Mouse (Mus musculus): ENCODE results near the gene Olfr221. TPM values are rescaled to one million over a fixed set of nuclear protein-coding genes. Genes with fewer than 3 reads are reported as not detected.
"Not testable (repeated sequence)": the region's sequence is repeated elsewhere in the genome, so short reads cannot be mapped to it uniquely, and the experiment has no call there.

Olfr221 gene
- not detected in 2 replicates for total RNA-seq (2017)

- ATAC-seq (ENCODE audit: extremely low read depth, insufficient number of reproducible peaks, low FRiP score, poor library complexity, severe bottlenecking), result not testable (repeated sequence)
Observed at GRCm38 (mm10) chr14:52042359-52042758, at the start of gene Olfr221. Gene Olfr221 (minus strand): TSS chr14:52042459.

DNA sequence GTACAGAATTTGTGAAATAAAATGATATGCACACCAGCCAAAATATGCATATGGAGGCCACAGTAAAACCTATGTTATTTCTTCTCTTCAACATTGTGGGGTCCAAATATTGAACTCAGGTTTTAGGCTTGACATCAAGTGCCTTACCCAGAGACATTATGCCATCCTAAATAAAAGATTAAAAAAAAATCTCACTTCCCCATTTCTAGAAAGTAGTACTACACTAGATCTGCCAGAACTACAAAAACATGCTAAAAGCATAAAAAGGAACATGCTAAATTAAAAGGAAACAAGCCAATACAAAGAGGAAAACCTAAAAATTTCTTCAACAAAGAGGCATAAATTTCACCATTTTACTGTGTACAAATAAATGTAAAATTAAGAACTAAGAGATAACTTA lies 40.8 kb upstream of the Olfr221 start:
- 0 out of 2 replicates have a peak, but pooled peaks have one; percentile 19 for ATAC-seq (ENCODE audit: extremely low read depth, insufficient number of reproducible peaks, low FRiP score, poor library complexity, severe bottlenecking)

DNA sequence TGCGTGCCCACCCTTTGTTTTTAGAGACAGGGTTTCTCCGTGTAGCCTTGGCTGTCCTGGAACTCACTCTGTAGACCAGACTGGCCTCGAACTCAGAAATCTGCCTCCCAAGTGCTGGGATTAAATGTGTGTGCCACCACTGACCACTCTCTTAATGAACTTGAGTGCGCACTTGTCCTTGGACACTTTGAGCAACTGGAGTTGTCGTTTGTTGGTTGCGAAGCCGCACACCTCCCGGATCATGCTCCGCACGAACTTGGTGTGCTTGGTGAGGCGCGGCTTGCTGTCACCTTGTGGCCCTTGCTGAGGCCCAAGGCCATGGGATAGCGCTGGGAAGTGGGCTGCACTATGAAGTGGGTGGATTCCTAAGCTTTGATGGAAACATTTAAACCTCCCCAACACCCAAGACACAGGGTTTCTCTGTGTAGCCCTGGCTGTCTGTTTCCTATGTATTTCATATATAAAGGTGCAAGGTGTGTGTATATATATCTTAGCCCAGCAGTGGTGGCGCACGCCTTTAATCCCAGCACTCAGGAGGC lies 29.4 kb upstream of the Olfr221 start:
- ATAC-seq (ENCODE audit: extremely low read depth, insufficient number of reproducible peaks, low FRiP score, poor library complexity, severe bottlenecking), result no peak

DNA sequence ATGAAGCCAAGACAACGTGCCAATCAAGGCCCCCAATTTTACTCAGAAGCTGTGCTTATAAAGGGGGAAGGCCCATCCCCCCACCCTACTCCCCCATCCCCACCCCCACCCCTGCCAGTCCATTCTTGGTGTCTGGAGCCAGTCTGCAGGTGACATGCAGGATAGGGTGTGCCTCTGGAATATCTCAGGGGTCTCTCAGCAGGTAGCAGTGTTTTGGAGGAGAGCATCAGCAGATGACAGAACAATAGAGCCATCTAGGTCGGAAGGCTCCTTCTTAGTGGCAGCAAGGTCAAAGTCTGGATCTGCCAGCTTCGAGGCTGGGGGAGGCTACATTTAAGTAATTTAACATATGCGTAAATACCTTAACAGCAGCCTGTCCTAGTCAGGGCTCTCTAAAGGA lies 23.9 kb upstream of the Olfr221 start:
- ATAC-seq (ENCODE audit: extremely low read depth, insufficient number of reproducible peaks, low FRiP score, poor library complexity, severe bottlenecking), result no peak

GRCm38 (mm10) chr14:52061798-52062197 lies 19.5 kb upstream of the Olfr221 start:
- no peak for ATAC-seq (ENCODE audit: extremely low read depth, insufficient number of reproducible peaks, low FRiP score, poor library complexity, severe bottlenecking)

DNA sequence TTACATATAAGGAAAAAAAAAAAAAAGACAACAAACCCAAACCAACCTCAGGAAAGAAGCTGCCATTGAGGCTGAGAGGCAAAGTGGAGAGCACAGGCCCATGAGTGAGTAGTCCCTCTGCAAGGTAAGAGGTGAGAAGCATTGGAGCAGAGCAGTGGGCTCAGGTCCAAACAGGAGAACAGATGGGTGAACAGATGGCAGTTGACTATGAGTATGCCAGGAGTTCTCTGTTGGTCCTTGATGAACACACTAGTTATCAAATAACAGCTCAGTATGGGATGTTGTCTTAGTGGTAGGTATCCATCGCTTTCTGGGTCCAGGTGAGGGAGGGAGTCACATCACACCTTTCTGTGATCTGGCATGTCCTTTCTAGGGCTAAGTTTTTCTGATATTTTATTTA lies 18.5 kb upstream of the Olfr221 start:
- ATAC-seq (ENCODE audit: extremely low read depth, insufficient number of reproducible peaks, low FRiP score, poor library complexity, severe bottlenecking), result no peak

GRCm38 (mm10) chr14:52059982-52060381 lies 17.7 kb upstream of the Olfr221 start:
- no peak for ATAC-seq (ENCODE audit: extremely low read depth, insufficient number of reproducible peaks, low FRiP score, poor library complexity, severe bottlenecking)

DNA sequence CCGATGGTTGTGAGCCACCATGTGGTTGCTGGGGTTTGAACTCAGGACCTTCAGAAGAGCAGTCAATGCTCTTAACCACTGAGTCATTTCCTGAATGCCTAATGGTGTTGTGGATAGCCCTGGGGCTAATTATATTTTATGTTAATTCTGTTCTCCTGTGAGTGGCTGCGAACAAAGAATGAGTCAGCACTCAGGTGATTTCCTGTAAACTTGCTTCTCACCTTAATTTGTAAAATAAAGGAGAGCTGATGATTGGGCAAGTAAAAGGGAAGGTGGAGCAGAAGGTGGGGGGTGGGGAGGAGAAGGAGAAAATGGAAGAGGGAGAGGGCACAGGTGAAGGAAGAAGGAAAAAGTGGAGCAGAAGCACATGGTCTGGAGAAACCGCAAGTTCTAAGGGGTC lies 10.5 kb upstream of the Olfr221 start:
- ATAC-seq (ENCODE audit: extremely low read depth, insufficient number of reproducible peaks, low FRiP score, poor library complexity, severe bottlenecking), result not testable (repeated sequence)

DNA sequence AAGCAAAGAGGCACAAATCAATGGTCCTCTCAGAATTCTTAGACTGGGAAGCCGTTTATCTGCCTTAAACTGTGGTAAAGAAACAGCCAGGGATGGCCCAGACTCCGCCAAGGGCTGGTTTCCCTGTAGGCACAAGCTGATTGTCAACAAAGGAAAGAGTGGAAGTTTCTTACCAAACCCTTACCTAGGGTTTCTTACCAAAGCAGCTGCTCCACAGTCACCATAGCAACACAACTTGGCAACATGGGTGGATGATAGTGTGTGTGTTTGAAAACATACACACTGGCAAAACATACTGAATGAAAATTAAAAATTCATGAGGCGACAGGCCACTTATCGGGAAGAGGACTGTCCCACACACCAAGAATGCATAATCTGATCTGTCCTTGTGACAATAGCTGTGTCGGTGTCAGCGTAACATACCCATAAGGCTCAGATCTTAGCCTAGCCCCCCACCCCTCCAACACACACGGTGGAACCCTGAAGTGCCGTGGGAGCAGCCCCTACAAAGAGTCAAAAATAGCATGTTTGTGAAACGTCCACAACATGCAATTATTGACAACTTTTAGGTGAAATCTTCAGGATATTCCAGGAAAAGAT lies 3.8 kb upstream of the Olfr221 start:
- no peak for ATAC-seq (ENCODE audit: extremely low read depth, insufficient number of reproducible peaks, low FRiP score, poor library complexity, severe bottlenecking)

DNA sequence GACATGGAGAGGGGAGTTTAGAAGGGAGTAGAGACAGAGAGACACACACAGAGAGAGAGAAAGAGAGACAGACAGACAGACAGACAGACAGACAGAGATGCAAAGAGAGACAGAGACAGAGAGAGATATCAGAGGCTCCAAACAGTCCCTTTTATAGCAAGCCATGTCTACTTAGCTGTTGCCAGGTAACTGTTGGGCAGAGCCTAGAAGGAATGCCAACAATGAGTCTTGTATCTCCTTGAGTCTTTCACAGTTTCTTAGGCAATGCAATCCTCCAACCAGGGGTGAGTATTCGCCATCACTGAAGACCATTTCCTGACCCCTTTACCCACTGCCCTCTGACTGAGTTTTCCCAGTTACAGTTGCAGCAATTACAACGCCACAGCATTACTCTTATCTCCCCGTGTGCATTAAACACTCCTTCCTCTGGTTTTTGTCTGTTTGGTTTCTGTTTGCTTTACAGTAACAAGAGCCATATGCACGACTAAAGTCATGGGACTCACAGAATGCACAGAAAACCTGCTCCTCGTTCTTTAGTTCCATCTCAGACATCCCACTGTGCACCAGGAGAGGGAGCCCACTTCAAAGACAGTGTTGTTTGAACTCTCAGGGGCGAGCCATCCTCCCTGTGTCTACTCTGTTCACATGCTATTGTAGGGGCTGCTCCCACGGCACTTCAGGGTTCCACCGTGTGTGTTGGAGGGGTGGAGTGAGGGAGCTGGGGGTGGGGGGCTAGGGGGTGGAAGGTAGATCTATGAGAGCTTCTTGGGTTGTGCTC lies 2.8 kb upstream of the Olfr221 start:
- no peak for ATAC-seq (ENCODE audit: extremely low read depth, insufficient number of reproducible peaks, low FRiP score, poor library complexity, severe bottlenecking)

GRCm38 (mm10) chr14:52043446-52043845 lies 1.2 kb upstream of the Olfr221 start:
- no peak for ATAC-seq (ENCODE audit: extremely low read depth, insufficient number of reproducible peaks, low FRiP score, poor library complexity, severe bottlenecking)

DNA sequence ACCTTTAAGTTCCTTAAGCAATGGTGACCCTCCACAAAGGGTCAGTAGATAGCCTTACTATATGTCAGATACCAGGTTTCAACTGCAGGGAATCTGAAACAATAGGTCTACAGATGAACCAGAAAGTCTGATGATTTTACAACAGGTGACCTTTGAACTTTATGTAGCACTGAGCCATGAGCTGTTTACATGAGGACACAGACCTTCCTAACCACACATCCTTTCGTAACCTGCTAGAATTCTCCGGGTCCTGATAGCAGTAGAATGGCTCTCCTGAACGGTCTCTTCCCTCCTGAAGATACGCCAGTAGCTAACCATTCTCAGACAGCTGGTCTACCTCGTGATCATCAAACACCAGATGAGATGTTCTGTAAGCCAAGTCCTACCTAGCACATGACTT lies 2.9 kb downstream of the Olfr221 start:
- no peak for ATAC-seq (ENCODE audit: extremely low read depth, insufficient number of reproducible peaks, low FRiP score, poor library complexity, severe bottlenecking)

GRCm38 (mm10) chr14:52035926-52036325 lies 6.3 kb downstream of the Olfr221 start:
- no peak for ATAC-seq (ENCODE audit: extremely low read depth, insufficient number of reproducible peaks, low FRiP score, poor library complexity, severe bottlenecking)

DNA sequence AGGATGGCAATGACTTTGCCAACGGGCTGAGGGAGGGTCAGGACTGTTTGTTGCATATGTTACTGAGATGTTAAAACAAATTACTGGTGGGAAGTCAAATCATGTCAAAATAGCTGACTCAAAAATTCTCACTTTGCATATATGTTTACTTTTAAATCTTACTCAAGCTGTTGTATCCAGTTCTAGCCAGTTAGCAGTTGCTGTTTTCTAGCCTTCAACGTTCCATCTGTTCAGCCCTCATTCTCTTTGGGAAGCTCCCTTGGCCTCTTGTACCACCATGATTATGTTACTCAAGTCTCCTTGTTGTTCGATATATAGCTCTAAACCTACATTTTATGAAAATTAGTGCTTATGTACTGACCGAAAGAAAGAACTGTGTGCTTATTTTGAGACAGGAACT lies 15.9 kb downstream of the Olfr221 start:
- no peak for ATAC-seq (ENCODE audit: extremely low read depth, insufficient number of reproducible peaks, low FRiP score, poor library complexity, severe bottlenecking)

- ATAC-seq (ENCODE audit: extremely low read depth, insufficient number of reproducible peaks, low FRiP score, poor library complexity, severe bottlenecking), result no peak
Observed at GRCm38 (mm10) chr14:52024133-52024532, 18.1 kb downstream of the Olfr221 start.

- peak; percentile 45; the same call in 1 of the 2 replicates for ATAC-seq (ENCODE audit: extremely low read depth, insufficient number of reproducible peaks, low FRiP score, poor library complexity, severe bottlenecking)
Observed at GRCm38 (mm10) chr14:52022709-52023459, 19.4 kb downstream of the Olfr221 start.

DNA sequence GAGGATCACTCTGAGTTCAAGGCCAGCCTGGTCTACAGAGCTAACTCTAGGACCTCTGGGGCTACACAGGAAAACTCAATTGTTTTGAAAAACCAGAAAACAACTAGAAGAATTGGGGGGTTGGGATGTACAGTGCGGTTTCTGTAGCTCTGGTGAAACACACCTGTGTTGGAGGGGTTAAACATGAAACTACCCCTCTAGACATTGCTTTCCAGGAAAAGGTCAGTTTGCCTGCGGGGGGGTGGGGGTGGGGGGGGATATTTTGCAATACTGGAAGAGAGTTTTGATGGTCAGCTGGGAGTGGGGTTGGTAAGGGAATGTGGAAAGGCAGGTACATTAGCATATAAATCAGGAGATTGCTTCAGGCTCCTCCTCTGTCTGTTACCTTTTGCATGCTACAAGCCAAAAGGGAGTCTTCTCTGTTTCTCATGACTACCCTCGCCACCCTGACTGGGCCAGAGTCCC lies 20.0 kb downstream of the Olfr221 start:
- no peak for ATAC-seq (ENCODE audit: extremely low read depth, insufficient number of reproducible peaks, low FRiP score, poor library complexity, severe bottlenecking)

GRCm38 (mm10) chr14:52021568-52022212 lies 20.6 kb downstream of the Olfr221 start:
- no peak for ATAC-seq (ENCODE audit: extremely low read depth, insufficient number of reproducible peaks, low FRiP score, poor library complexity, severe bottlenecking)

GRCm38 (mm10) chr14:52021138-52021529 lies 21.1 kb downstream of the Olfr221 start:
- ATAC-seq (ENCODE audit: extremely low read depth, insufficient number of reproducible peaks, low FRiP score, poor library complexity, severe bottlenecking), result no peak
